Mouse (Mus musculus) intestine, embryonic 14.5 days (tissue): Measurements from ENCODE around the gene Fndc7. TPM values are rescaled to one million over a fixed set of nuclear protein-coding genes. Genes with fewer than 3 reads are reported as not detected.

Experiments
- ATAC-seq: fragments of 200-750 bp; cut with Nextera tagmentation; replicated peaks from 2 replicates; pipeline ENCODE4 v1.8.0; 2017; ENCODE audit warnings: low read depth, moderate number of reproducible peaks, moderate TSS enrichment, moderate library complexity; ENCODE audit not compliant: low FRiP score, low TSS enrichment
- DNase-seq: peaks from one replicate; pipeline ENCODE4 v3.0.0-alpha.2; 2018; ENCODE audit warnings: low spot score
- H3K27ac ChIP-seq: fragments of 300-500 bp; sonication (generic); 2 replicates; pipeline ENCODE4 v1.5.1; 2014; ENCODE audit warnings: low read depth, mild to moderate bottlenecking, control low read depth
- H3K27me3 ChIP-seq: fragments of 300-500 bp; sonication (generic); replicated peaks from 2 replicates; pipeline ENCODE4 v1.6.1; 2014; ENCODE audit warnings: low read length, control low read depth; ENCODE audit not compliant: control insufficient read depth, insufficient read depth
- H3K36me3 ChIP-seq: fragments of 300-500 bp; sonication (generic); 2 replicates; pipeline ENCODE4 v1.6.1; 2014; ENCODE audit warnings: low read length, control low read depth; ENCODE audit not compliant: control insufficient read depth, insufficient read depth
- H3K4me1 ChIP-seq: fragments of 300-500 bp; sonication (generic); replicated peaks from 2 replicates; pipeline ENCODE4 v1.6.1; 2014; ENCODE audit warnings: low read length, control low read depth, mixed read lengths; ENCODE audit not compliant: control insufficient read depth, insufficient read depth
- H3K4me2 ChIP-seq: fragments of 300-500 bp; sonication (generic); 2 replicates; pipeline ENCODE4 v1.6.1; 2014; ENCODE audit warnings: low read length
- H3K4me3 ChIP-seq: fragments of 300-500 bp; sonication (generic); 2 replicates; pipeline ENCODE4 v1.5.1; 2014; ENCODE audit warnings: low read depth, low read length, control low read depth, mixed read lengths
- H3K9ac ChIP-seq: fragments of 300-500 bp; sonication (generic); 2 replicates; pipeline ENCODE4 v1.6.1; 2014; ENCODE audit warnings: mild to moderate bottlenecking, low read length
- H3K9me3 ChIP-seq: fragments of 300-500 bp; sonication (generic); 2 replicates; pipeline ENCODE4 v1.6.1; 2016; ENCODE audit warnings: low read length, control low read depth; ENCODE audit not compliant: control insufficient read depth
- WGBS: fragments of 180-500 bp; shearing (Covaris S2); extraction: QIAGEN DNeasy Blood & Tissue Kit; methylation state at CpG from one replicate; pipeline ENCODE4 v1.1.7; 2014; 5-methylcytosine and 5-hydroxymethylcytosine counted together
- polyA plus RNA-seq: library from polyadenylated mRNA; unstranded; fragments of >200 nt; fragmentation: Nextera tagmentation; extraction: Ambion mirVana; gene quantifications from 2 replicates; pipeline ENCODE4 v1.2.1, GENCODE M21; 2014

Gene Fndc7
- polyA plus RNA-seq, 1 experiment from 2014 or later, result 0.09 TPM

GRCm38 (mm10) chr3:108855864-108856263 lies 33.9 kb downstream of the Fndc7 start:
- Histone ChIP-seq H3K36me3 (no peaks in the 10 kb centered on the region), H3K4me1 (peaks cover 22% of the 10 kb centered on the region), H3K4me2 (no peak overlapping the region), H3K4me3 (no peak overlapping the region), H3K9ac (no peak overlapping the region), H3K9me3 (no peaks in the 10 kb centered on the region), H3K27me3 (no peaks in the 10 kb centered on the region), H3K27ac (no peak overlapping the region)
- DNase-seq (no peak), ATAC-seq (no peak)
- 58% methylated on average over 10 of the region's 10 CpGs for WGBS

DNA sequence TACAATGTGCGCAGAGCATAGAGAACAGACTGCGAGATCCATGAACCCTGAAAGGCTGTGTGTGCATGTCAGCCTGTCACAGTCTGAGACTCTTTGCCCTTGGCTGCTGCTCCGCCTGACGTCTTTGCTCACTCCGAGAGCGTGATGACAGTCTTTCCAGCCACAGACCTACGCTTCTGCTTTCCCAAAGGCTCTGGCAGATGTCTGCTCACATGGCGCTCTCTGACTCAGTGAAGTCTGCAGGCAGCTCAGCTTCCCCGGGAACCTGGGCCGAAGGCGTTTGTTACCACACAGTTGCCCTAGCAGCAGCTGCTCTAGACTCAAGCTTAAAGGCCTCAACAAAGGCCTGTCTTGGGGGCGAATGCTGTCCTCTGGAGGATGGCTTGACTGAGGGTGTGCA lies 34.4 kb downstream of the Fndc7 start:
- no peak for ATAC-seq
- Histone ChIP-seq H3K27ac (peak overlapping the region; percentile 43; the same call in 1 of the 2 replicates), H3K36me3 (no peaks in the 10 kb centered on the region), H3K27me3 (no peaks in the 10 kb centered on the region), H3K4me1 (peaks cover 27% of the 10 kb centered on the region), H3K4me2 (no peak overlapping the region), H3K4me3 (no peak overlapping the region), H3K9ac (no peak overlapping the region), H3K9me3 (no peaks in the 10 kb centered on the region)
- WGBS, result 55% methylated on average over 12 of the region's 12 CpGs
- DNase-seq, result no peak

DNA sequence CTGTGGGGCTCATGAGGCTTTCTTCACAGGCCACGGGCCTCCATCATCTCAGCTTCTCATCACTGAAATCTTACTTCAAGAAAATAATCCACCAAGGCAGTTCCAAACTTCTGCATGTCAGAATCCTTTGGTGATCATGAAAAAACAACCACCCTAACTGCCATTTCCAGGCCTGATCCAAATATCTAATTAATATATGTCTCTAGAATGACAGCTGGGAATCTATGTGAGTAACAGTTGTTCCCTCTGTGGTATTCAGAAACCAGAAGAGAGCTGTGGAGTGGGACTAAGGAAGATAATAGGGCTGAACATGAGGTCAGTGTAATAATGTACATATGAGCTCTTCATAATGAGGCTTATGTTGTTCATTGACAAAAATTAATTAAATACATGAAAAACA lies 36.5 kb downstream of the Fndc7 start:
- Histone ChIP-seq H3K27me3 (no peaks in the 10 kb centered on the region), H3K36me3 (no peaks in the 10 kb centered on the region), H3K4me2 (no peak overlapping the region), H3K9ac (no peak overlapping the region), H3K27ac (no peak overlapping the region), H3K4me3 (no peak overlapping the region), H3K9me3 (no peaks in the 10 kb centered on the region), H3K4me1 (peaks cover 23% of the 10 kb centered on the region)
- ATAC-seq (no peak), DNase-seq (no peak)
- 86% methylated on average over 1 of the region's 1 CpGs for WGBS

DNA sequence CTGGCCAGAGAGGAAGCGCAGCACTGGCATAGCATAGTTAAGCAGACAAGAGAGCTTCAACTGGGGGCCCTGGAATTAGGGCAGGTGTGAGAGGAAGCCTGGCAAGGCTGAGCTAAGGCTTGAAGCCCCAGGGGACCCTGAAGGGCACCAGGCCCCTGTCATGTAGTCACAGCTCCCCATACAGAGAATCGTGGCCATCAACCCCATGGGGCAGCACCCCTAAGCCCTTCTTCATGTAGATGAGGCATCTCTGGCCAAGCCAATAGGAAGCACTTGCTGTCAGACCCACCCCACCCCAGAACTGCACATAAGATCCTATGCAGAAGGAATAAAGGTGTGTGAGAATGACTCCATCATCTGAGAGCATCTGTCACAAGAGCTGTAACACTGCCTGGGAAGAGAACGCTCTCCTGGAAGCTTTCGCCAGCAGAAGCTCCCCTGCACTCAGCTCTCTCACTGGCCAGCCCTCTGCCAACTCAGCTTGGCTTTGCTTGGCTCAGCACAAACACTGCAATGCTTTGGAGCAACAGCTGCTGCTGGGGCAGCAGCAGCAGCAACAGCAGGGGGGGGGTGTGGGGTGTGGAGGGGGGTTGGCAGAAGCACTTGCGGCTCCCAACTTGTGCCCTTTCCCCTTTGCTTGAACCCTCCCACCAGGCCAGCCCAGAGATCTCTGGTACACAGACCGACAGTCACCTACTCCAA lies 37.7 kb downstream of the Fndc7 start:
- no peaks in the 10 kb centered on the region for H3K9me3 ChIP-seq
- ATAC-seq (no peak), DNase-seq (no peak)
- H3K27ac ChIP-seq, result no peak overlapping the region
- peaks cover 21% of the 10 kb centered on the region for H3K4me1 ChIP-seq
- 54% methylated on average over 6 of the region's 6 CpGs for WGBS
- no peaks in the 10 kb centered on the region for H3K36me3 ChIP-seq
- H3K9ac ChIP-seq, result no peak overlapping the region
- no peak overlapping the region for H3K4me2 ChIP-seq
- no peak overlapping the region for H3K4me3 ChIP-seq
- H3K27me3 ChIP-seq, result no peaks in the 10 kb centered on the region

DNA sequence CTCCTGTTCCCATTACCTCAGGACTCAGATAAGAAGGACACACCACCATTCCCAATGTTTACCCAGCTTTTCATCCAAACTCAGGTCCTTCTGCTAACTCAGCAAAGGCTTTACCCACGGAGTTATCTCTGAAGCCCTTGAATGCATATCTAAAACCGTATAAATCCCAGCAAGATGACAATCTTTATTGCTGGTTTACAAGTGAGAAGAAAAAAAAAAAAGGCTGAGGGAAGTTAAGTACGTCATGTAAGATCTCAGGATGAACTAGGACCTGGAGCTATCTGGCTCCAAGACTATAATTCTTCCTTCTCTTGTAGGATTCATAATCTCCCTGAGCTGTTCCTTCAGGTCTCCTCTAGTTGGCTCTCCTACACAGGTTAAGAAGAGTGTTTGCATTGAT lies 38.3 kb downstream of the Fndc7 start:
- Histone ChIP-seq H3K36me3 (no peaks in the 10 kb centered on the region), H3K4me1 (peaks cover 21% of the 10 kb centered on the region), H3K9ac (no peak overlapping the region), H3K4me2 (no peak overlapping the region), H3K27me3 (no peaks in the 10 kb centered on the region), H3K9me3 (no peaks in the 10 kb centered on the region), H3K4me3 (no peak overlapping the region), H3K27ac (no peak overlapping the region)
- ATAC-seq (no peak), DNase-seq (no peak)
- 45% methylated on average over 3 of the region's 3 CpGs for WGBS

- peaks cover 21% of the 10 kb centered on the region for H3K4me1 ChIP-seq
- H3K9me3 ChIP-seq, result no peaks in the 10 kb centered on the region
- H3K27me3 ChIP-seq, result no peaks in the 10 kb centered on the region
- no peak overlapping the region for H3K9ac ChIP-seq
- no peak for DNase-seq
- no peak overlapping the region for H3K4me3 ChIP-seq
- ATAC-seq, result no peak
- H3K27ac ChIP-seq, result no peak overlapping the region
- no peak overlapping the region for H3K4me2 ChIP-seq
- no peaks in the 10 kb centered on the region for H3K36me3 ChIP-seq
- WGBS, result 90% methylated on average over 2 of the region's 2 CpGs
Observed at GRCm38 (mm10) chr3:108851075-108851474, 38.7 kb downstream of the Fndc7 start.

DNA sequence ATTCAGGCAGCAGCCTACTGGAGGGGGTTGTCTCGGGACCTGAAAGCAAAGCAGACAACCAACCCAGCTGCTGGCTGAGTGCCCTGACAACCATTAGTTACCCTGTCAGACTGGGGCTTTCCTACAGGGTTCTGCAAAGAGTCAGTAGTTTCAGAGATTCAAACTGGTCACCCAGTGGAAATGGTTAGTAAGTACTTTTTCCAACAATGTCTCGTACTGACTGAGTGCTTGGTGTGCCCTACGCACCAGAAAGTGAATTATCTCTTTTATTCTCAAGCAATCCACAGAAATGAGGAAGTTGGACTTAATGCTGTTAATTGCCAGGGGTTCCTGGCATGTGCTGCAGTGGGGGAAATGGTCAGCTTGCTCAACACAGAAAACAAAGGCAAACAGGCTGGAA lies 39.3 kb downstream of the Fndc7 start:
- 39% methylated on average over 3 of the region's 3 CpGs for WGBS
- Histone ChIP-seq H3K9me3 (no peaks in the 10 kb centered on the region), H3K27me3 (no peaks in the 10 kb centered on the region), H3K9ac (no peak overlapping the region), H3K4me1 (peaks cover 16% of the 10 kb centered on the region), H3K36me3 (no peaks in the 10 kb centered on the region), H3K4me2 (no peak overlapping the region), H3K4me3 (no peak overlapping the region), H3K27ac (no peak overlapping the region)
- DNase-seq, result peak; percentile 65
- ATAC-seq, result no peak

GRCm38 (mm10) chr3:108846616-108847015 lies 43.2 kb downstream of the Fndc7 start:
- ATAC-seq, result no peak
- no peak for DNase-seq
- Histone ChIP-seq H3K4me3 (no peak overlapping the region), H3K9ac (no peak overlapping the region), H3K27me3 (no peaks in the 10 kb centered on the region), H3K27ac (no peak overlapping the region), H3K36me3 (no peaks in the 10 kb centered on the region), H3K4me1 (peaks cover 8% of the 10 kb centered on the region; the same call in 1 of the 2 replicates), H3K4me2 (no peak overlapping the region), H3K9me3 (no peaks in the 10 kb centered on the region)
- 67% methylated on average over 3 of the region's 3 CpGs for WGBS

DNA sequence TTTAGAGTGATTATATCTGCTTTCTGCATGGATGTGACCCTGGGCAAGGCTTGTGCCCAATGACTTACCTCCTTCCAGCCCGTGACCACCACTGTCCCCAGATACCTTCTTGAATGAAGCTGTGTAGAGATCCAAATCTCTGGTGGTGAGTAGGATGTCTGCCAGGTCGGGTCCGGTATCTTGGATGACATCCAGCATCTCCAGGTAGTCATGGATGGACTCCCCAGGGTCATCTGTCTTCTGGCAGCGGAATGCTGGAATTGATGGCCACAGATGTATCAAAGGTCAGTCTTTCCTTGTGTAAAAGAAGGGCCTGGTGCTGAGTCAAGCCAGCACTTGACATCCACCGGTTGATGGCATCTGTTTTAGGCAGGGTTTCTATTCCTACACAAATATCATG lies 45.3 kb downstream of the Fndc7 start:
- DNase-seq, result peak; percentile 39
- ATAC-seq, result no peak
- H3K27ac ChIP-seq, result no peak overlapping the region
- H3K4me2 ChIP-seq, result no peak overlapping the region
- H3K9me3 ChIP-seq, result no peaks in the 10 kb centered on the region
- H3K4me3 ChIP-seq, result no peak overlapping the region
- H3K4me1 ChIP-seq, result no peaks in the 10 kb centered on the region
- no peaks in the 10 kb centered on the region for H3K27me3 ChIP-seq
- no peak overlapping the region for H3K9ac ChIP-seq
- WGBS, result 74% methylated on average over 5 of the region's 5 CpGs
- H3K36me3 ChIP-seq, result no peaks in the 10 kb centered on the region
